Mouse (Mus musculus) cortical plate, adult 2 months (tissue): Measurements from ENCODE around the gene Snx13. TPM values are rescaled to one million over a fixed set of nuclear protein-coding genes. Genes with fewer than 3 reads are reported as not detected.

Source experiments
- H3K27ac ChIP-seq: fragments of 200-500 bp; 2 replicates; pipeline ENCODE4 v1.5.1; 2012; ENCODE audit warnings: low read length, control low read depth, inconsistent platforms; ENCODE audit not compliant: insufficient read depth
- H3K4me1 ChIP-seq: fragments of 200-500 bp; 2 replicates; pipeline ENCODE4 v1.6.1; 2011; ENCODE audit warnings: low read length; ENCODE audit not compliant: control insufficient read depth, insufficient read depth
- H3K4me3 ChIP-seq: fragments of 200-500 bp; 2 replicates; pipeline ENCODE4 v1.5.1; 2011; ENCODE audit warnings: mild to moderate bottlenecking, low read length, control low read depth; ENCODE audit not compliant: insufficient read depth
- CTCF ChIP-seq: fragments of 200-500 bp; IDR thresholded peaks from 2 replicates; pipeline ENCODE4 v1.5.1; 2011; ENCODE audit warnings: mild to moderate bottlenecking, control low read depth, low read length; ENCODE audit not compliant: insufficient read depth; ENCODE audit errors: extremely low read depth
- POLR2A ChIP-seq: fragments of 200-500 bp; IDR thresholded peaks from 2 replicates; pipeline ENCODE4 v1.6.1; 2011; ENCODE audit warnings: mild to moderate bottlenecking, low read length, control low read depth; ENCODE audit not compliant: insufficient read depth; ENCODE audit errors: extremely low read depth
- polyA plus RNA-seq: library from polyadenylated mRNA; depleted of rRNA; stranded (reverse); fragments of >200 nt; gene quantifications from 2 replicates; pipeline ENCODE4 v1.2.3, GENCODE M21; 2012; rRNA removed

The Snx13 gene
- polyA plus RNA-seq = 23.9 and 24.9 TPM in 2 replicates

- peak within 1 kb of the TSS; percentile 100 for H3K27ac ChIP-seq
- peak within 1 kb of the TSS; percentile 73 for H3K4me3 ChIP-seq
- H3K4me1 ChIP-seq = peaks cover 8% of the 10 kb centered on the region
- peak; percentile 54; the same call in 1 of the 2 replicates for TF ChIP-seq POLR2A
- TF ChIP-seq CTCF = no peak
Observed at GRCm38 (mm10) chr12:35046999-35047319, at the start of gene Snx13. Snx13 (plus strand) TSS chr12:35047186.

DNA sequence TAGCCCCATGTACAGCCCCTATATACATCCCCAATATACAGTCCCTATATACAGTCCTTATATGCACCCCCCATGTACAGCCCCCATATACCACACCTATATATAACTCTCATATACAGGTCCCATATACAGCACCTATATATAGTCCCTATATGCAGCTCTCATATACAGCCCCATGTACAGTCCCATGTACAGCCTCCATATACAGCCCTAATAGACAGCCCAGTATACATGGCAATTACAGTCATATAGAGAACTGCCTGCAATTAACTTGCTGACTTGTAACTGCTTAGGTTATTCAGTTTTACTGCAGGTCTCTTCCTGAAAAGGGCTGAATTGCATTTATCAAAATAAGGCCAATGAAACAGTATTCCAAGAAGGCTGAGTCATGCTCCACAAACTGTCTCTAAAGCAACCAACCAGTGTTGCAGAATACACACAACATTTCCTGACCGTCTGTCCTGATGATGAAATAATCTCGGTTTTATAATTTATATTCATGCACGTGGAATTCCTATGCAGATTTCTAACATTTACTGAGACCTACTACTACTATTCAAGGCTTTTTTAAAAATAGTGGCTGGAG lies 49.3 kb upstream of the Snx13 start:
- Histone ChIP-seq H3K27ac (no peak overlapping the region), H3K4me1 (no peaks in the 10 kb centered on the region)

DNA sequence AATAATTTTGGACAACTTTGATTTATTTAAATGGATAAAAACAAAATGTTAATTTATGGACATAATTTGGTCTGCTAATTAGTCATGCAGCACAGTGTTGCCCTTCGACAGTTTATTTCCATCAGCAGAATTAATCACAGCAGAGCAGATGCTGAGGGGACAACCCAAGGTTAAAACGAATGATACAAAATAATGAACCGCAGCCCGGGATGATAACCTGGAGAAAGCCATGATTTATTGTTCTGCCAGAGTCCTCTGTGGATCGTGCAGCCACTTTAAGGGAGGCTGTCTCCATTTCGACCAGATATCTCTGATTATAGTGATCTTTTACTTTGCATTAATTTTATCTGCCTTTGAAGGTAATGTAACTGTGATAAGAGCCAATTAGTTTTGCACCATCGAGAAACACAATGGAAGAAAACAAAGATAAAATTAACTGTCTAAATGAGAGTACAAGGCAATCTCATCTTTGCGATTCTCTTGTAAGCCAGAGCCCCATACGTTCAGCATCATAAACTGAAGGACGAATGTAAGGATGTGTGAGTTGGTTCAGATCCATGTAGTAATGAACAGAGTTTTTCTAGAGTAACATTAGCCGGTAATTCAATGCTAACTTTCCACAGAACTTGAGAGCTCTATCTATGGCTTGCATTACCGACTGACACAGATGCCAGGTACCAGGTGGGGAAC lies 48.1 kb upstream of the Snx13 start:
- TF ChIP-seq CTCF = no peak
- TF ChIP-seq POLR2A = no peak
- Histone ChIP-seq H3K4me1 (no peaks in the 10 kb centered on the region), H3K4me3 (no peak overlapping the region), H3K27ac (no peak overlapping the region)

More for the DNA sequence above, 49.3 kb upstream of the Snx13 start:
- TF ChIP-seq CTCF (no peak), POLR2A (no peak)
- no peak overlapping the region for H3K4me3 ChIP-seq

DNA sequence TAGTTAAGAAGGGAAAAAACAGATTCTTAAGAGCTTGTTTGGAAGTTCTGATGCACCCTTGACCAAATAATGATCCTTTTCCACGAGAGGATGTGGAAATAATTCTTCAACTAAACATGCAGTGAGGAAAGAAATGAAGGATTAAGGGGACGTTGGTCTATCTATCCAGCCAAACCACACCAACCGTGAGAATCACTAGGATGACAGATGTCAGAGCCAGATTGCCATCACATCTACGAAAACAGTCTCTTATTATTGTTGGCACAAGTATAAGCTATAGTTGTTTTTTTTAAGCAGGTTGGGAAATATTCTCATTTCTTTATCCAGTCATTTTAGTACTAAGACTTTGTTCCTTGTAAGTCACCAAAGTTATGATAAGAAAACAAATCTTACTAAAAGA lies 46.7 kb upstream of the Snx13 start:
- TF ChIP-seq POLR2A (no peak), CTCF (no peak)
- Histone ChIP-seq H3K4me1 (no peaks in the 10 kb centered on the region), H3K27ac (no peak overlapping the region), H3K4me3 (no peak overlapping the region)

DNA sequence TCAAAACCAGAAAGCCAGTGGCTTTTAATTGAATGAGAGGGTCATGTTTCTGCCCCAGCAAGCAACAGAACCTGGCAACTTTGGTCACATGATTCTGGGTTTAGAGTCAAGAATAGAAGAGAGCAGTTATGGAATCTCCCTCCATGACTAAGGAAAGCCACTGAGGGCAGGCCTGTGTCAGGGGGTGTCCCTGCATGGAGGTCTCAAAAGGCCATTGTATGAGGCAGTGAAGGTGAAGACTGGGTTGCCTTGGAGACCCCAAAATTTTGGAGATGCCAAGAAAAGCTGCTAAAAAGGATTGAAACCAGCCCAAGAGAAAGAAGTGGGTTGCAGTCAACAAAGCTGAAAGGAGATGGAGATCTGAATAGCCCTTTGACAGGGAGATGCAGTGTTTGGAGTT lies 41.2 kb upstream of the Snx13 start:
- Histone ChIP-seq H3K27ac (no peak overlapping the region), H3K4me1 (no peaks in the 10 kb centered on the region), H3K4me3 (no peak overlapping the region)
- TF ChIP-seq POLR2A = no peak
- TF ChIP-seq CTCF = no peak

DNA sequence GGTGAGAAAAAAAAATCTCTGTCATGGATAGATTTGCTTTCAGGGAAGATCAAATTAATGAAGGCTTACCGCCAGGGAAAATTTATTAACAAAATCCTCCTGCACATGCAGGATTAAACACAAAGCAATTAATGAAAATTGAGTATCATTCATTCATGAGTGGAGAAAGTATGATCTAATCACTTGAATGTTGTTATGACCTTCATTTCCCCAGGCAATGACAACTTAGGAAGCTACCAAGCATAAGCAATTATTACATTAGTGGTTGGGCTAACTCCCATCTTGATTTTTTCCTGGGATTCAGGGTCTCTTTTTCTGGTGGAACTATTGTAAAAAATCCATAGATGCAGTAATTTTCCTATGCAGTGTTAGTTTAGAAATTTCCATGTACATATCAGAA lies 39.1 kb upstream of the Snx13 start:
- Histone ChIP-seq H3K4me3 (no peak overlapping the region), H3K27ac (no peak overlapping the region), H3K4me1 (no peaks in the 10 kb centered on the region)
- TF ChIP-seq CTCF (no peak), POLR2A (no peak)

DNA sequence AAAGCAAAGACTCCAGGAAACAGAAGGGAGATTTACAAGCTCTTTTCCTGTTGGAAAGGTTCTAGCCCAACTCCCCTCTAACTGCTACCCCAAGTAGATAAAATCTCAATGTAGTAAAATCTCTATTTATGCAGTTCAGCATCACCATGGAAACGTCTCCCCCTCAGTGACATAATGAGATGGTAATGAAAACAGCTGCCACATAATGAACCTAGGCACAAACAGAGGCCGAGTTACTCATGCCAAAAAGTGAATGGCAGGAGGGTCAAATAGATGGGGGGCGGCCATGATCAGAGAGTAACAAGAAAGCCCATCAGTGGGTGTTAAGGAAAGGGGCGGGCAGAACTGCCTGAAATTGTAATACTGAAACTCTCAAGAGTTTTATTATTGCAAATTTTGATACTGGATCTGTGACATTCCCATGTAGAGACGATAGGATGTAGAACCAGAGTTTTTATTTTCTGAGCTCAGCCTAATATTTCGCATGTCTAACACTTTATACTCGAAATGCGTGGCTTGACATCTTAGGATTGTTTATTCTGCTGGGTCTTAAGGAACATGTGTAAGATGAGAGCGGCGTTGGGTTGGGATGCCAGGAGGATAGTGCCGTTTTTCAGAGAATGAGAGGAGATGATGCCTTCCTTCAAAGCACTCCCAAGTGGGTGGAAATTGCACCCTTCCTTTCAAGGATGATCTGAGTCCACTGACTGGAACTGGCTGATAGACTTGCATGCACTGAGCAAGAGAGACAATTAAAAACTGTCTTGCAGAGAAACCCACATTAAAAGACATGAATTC lies 38.4 kb upstream of the Snx13 start:
- Histone ChIP-seq H3K4me3 (no peak overlapping the region), H3K27ac (no peak overlapping the region), H3K4me1 (no peaks in the 10 kb centered on the region)
- TF ChIP-seq POLR2A = no peak
- no peak for TF ChIP-seq CTCF

GRCm38 (mm10) chr12:35011462-35011861 lies 35.5 kb upstream of the Snx13 start:
- TF ChIP-seq POLR2A (no peak), CTCF (no peak)
- H3K4me3 ChIP-seq = no peak overlapping the region
- no peaks in the 10 kb centered on the region for H3K4me1 ChIP-seq
- H3K27ac ChIP-seq = no peak overlapping the region

GRCm38 (mm10) chr12:35013950-35014349 lies 33.0 kb upstream of the Snx13 start:
- Histone ChIP-seq H3K4me3 (no peak overlapping the region), H3K4me1 (no peaks in the 10 kb centered on the region), H3K27ac (no peak overlapping the region)
- TF ChIP-seq POLR2A = no peak
- TF ChIP-seq CTCF = no peak
